Mouse (Mus musculus) gastrocnemius, postnatal 10 days (tissue): ENCODE measurements around the gene G3bp1. TPM values are rescaled to one million over a fixed set of nuclear protein-coding genes. Genes with fewer than 3 reads are reported as not detected.

Source experiments
- DNase-seq: peaks from one replicate; pipeline ENCODE4 v3.0.0; 2021; ENCODE audit warnings: mixed read lengths
- long read RNA-seq, 2 experiments: library from polyadenylated mRNA; stranded (forward); transcript quantifications; one replicate each; pipeline ENCODE4 v2.0.0; 2021
- total RNA-seq, 2 experiments: library from RNA; stranded (reverse); gene quantifications; 2 replicates each; pipeline ENCODE4 v1.2.3; 2021

G3bp1 gene
- 10 to 100 TPM; 66.0 to 69.4 TPM for total RNA-seq
- long read RNA-seq, experiment 1, full-length matches to known transcripts: 556 of 644 reads
- long read RNA-seq, experiment 1, partial matches to known transcripts: 25 of 644 reads
- long read RNA-seq, experiment 1, other reads (novel, unspliced or antisense): 63 of 644 reads
- long read RNA-seq, experiment 2, full-length matches to known transcripts: 494 of 543 reads
- long read RNA-seq, experiment 2, partial matches to known transcripts: 11 of 543 reads
- long read RNA-seq, experiment 2, other reads (novel, unspliced or antisense): 38 of 543 reads

DNA sequence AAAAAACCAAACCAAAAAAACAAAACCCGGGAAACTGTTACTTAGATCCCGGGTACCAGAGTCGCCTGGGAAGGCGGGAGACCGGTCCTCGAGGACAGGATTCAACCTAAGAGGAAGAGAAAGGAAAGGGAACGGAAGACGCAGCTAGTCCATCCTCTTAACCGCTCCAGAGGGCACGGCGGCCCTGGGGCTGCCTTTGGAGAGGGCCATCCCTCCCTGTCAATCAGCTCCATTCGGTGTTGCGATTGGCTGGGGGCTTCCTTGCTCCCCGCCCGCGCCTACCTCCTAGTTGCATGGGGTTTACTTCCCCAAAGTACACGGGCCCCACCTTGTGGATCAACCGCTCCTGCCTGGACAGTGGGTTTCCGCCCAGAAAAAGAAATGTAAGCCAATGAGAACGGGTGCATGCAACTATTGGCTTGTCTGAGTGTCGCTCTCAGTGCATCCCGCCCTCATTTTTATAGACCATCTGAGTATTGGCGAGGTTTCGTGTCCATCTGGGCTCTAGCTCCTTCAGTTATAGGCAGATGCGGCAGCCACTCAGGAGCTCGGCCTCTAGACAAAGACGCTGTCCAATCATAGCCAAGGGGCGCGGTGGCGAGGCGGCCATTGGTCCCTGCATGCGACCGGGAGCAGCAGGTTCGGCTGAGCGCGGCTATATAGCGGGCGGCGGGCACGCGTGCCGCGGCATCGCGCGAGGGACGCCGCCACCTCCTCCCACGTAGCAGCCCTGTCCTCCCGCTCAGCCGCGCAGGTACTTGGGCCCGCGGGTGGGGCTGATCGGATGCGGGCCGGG lies at the start of gene G3bp1:
G3bp1 (plus strand) TSS at position 638 of the 796 bp plus-strand sequence.
- peak; percentile 97 for DNase-seq

DNA sequence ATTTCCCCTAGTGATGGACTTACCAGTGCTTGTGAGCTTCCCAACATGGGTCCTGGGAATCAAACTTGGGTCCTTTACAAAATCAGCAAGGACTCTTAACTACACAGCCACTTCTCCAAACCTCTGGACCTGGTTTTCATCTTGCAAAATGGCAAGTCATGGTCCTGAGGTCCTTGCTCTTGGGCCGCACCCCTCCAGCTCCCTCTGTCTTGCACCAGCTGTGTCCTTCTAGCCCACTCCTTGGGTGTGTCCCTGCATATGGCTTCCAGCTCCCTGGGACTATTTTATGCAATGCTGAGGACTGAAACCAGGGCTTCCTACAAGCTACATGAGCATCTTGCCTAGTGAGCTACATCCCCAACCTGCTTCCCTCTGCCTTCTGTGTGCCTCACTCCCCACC lies 46.5 kb upstream of the G3bp1 start, which contains the start of gene Sparc:
Sparc (minus strand) TSS at position 206 of the 400 bp plus-strand sequence.
- DNase-seq: no peak

DNA sequence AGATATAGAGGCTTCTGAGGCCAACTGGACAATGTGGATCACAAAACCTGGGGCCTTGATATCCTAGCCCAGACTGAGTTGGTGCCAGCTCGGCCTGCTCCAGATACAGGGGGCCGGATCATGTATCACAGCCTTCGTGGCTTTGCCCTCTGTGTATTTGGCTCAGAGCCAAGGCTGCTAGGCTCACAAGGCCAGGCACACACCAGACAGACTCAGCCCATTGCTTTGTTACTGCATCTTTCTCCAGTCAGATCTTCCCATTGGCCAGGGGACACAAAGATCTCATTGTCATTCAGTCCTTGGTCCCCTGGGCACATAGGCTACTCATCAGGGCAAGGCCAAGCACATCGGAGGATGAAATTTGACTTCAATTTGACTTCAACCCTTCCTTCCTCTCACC lies 45.7 kb upstream of the G3bp1 start:
- no peak for DNase-seq

DNA sequence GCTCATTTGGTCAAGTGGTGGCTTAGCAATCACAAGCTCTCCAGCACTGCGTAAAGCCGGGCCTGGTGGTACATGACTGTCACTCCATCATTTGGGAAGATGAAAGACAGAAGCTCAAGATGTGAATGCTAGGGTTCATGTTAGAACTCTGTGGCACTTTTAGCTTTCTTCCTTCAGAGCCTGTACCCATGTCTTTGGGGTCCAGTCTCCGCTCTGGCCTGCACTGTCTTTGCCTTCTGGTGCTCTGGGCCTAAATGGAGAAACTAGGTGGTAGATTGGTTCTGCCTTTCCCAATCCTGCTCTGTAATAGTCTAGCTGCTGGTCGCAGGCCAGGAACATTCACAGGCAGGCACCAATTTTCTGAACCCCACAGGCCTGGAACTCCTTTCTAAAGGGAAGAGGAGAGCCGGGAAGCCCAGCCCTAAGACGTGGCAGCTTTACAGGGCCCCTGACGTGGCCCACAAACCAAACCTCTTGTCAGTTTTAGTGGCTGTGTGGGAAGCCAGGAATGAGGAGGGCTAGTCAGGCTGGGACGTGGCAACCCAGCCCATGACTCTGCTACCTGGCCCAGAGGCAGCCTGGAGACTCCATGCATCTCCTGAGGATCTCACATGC lies 44.6 kb upstream of the G3bp1 start:
- no peak for DNase-seq

DNA sequence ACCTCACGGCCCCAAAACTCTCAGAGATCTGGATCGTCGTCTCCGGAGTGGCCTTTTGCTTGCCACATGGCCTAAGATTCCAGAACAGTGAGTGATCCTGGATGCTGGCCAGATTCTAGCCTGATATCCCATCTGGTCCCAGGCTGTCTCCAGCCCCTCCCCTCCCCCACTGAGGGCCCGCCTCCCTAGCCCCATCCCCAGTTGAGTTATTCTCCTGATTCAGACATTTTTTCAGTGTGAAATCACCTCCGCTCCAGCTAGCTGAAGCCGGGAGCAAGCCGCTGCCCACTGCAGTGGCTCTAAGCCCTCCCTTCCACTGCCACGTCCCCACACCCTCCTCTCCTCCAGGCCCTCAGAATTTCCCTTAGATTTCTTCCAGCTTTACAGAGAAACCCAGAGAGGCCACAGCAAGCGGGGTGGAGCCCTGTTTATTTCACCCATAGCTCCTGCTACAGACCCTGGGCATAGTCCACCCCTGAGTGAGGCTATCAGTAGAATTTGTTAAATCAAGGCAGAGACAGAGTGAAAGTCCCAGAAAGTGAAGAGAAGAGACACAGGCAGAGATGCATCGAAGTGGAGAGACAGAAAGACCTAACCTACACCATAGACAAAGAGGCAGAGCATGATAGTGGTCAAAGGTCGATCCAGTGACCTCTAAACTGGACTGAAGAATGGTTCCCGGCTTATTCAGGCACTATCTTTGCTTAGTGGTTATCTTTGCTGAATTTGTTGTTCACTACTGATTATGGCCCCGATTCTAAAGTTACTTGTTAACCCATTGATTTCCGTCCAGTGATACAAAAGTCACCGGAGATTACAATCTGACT lies 41.1 kb upstream of the G3bp1 start:
- peak; percentile 95 for DNase-seq

DNA sequence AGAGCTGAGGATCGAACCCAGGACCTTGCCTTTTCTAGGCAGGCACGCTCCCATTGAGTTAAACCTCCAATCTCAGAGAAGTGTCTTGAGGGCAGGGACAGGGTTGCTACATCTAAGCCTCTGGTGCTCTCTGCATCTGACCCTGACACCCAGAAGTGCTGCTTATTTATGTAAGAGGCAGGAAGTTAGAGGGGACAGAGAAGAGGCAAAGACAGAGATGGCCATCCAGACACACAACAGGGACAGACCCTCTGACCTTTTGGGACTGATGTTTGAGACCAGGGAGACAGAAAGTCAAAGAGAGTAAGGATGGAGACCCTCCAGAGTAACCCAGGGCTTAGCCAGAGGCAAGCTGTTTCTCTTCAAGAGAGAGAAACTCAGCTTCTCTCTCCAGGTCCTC lies 39.5 kb upstream of the G3bp1 start:
- no peak for DNase-seq

DNA sequence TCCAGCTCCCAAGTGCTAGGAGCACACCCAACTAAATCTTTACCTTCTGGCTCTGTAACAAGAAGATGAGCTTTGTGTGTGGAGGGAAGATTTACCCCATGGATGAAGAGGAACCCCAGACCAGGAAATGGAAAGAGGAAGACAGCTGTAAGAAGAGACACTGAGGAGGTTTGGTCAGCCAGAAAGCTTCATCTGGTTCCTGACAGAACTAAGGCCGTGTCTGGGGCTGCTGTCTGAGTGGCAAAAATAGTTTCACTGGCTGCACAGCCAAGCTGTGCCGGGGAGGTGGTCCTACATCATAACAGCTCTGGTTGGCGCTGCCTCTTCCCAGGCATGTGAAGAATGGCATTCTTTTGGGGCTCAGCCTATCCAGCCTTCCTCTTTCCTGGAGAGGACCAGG lies 36.5 kb upstream of the G3bp1 start:
- DNase-seq: no peak

DNA sequence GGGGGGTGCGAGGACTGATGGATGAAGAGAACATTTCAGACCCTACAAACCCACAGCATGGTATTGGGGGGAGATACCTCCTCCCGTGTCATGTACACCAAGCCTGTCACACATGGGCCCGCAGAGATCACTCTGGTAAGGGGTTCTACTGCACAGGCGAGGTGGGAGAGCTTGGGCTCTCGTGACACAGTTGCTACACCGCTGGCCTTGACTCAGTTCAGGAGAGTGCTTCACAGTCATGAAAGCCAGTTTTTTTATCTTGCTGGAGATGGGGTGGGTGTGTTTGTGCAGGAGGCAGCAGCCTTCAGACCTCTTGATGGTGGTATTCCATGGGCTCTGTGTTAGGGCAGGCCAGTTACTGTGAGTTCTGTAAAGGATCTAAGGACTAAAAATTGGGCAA lies 33.4 kb upstream of the G3bp1 start:
- no peak for DNase-seq

DNA sequence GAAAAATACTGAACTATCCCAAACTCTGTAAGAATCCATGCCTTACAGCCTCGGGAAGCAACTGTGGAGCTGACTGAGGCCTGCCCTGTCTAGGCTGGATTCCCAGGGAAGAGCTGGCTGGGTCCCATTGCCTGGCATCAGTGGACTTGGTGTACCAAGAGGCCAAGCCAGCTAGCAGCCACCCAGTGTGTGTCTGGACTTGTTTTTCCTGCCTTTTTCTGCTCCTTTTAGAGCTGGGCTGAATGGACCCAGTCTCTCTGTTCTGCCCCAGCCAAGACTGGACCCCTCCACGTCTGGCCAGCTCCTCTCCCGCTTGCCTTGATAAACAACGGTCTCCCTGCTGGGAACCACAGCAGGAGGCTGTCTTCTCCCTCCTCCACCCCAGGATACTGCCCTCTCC lies 31.5 kb upstream of the G3bp1 start:
- DNase-seq: peak; percentile 41

DNA sequence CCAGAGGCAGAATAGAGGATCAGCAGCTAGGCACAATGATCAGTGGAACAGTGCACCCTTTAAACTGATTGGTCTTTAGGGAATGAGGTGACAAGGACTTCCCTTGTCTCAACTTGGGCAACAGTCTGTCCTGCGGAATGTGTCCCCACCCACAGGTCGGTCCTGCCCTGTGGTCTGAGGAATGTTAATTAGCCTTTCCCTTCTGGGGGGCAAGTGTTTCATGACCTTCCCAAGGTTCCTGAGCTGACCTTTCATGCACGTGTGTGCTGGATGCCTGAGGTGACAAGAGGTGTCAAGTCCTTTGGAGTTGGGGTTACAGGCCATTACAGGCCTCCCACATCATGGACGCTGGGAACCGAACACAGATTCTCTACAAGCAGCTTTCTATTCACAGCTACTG lies 29.8 kb upstream of the G3bp1 start:
- DNase-seq: no peak

DNA sequence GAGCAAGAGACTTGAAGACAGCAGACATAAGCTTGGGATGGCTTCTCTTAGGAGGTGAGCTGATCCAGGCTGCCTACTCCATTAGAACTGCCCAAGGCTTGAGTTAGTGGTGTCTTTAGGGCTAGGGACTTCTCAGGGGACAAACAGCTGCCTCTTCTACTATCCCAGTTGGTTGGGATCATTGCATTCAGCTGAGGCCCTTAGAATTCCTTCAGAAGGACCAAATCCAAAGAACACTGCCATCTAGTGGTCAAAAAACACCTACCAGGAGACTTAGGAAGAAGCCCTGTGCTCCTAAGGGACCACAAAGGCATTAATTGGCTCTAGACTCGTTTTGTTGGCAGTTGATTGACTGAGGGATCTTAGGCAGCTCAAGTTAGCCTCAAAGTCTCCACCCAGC lies 24.7 kb upstream of the G3bp1 start:
- DNase-seq: no peak

DNA sequence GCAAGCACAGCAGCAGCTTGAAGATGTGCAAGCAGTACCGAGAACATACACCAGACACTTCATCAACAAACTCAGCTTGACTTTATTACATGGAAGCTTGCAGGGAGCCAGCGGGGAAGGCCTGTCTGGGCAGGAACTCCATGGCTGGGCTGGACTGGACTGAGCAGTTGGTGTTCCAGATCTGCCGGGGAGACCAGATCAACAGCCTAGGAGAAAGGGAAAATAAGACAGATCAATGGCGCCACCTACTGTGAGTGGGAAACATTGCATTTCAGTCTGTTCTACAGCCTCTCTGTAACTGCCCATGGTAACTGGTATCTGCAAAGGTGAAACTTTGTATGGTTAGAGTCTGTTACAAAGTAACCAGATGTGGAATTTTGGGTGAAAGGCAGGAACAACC lies 22.9 kb upstream of the G3bp1 start:
- peak; percentile 76 for DNase-seq

DNA sequence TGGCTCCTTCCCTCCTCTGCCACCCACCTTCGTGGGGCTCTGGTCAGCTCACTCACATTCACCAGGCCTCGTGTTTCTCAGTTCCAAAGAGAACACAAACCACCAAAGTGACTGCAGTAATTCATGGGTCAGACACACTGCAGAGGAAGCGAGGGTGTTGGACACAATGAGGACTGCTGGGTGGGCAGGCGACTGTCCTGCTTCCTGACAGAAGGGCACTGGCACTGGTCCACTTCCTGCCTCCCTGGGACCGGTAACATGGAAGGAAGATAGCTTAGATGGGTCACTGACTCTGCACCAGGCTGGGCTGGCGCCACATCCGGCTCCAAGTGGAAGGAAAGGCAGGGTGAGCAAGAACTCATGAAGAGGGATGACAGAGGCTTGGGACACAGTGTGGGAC lies 20.0 kb upstream of the G3bp1 start:
- no peak for DNase-seq

DNA sequence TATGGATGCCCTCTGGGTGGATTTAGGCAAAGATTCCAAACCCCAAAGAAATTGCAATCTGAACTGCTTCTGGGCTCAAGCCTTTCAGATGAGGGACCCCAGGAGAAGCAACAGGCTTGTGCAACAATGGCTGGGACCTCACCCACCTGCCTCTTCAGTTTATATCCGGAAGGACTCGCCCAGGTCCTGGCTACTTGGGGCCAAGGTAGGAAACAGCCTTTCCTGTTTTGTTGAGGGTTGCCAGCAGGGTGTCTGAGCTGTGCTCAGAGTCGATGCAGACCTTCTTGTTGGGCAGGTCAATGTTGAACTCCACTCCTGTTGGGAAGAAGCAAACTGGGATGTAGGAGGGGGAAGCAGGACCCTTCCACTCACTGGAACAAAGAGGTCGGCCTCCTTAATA lies 19.2 kb upstream of the G3bp1 start:
- DNase-seq: no peak

DNA sequence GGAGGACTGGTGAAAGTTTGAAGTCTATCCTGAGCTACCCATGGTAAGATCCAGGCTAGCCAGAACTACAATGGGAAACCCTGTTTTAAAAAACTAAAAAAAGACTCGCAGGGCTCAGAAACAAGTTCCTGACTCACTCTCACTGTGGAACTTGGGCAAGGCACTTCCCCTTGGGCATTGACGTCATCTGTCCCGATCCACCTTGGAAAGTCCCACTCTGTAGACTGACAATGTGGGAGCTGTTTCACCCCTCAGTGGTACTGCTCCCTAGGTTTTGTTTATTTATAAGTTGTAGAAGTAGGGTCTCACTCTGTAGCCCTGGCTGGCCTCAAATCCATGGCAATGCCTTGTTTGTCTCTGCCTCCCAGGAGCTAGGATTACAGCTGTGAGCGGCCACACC lies 15.8 kb upstream of the G3bp1 start:
- DNase-seq: no peak

DNA sequence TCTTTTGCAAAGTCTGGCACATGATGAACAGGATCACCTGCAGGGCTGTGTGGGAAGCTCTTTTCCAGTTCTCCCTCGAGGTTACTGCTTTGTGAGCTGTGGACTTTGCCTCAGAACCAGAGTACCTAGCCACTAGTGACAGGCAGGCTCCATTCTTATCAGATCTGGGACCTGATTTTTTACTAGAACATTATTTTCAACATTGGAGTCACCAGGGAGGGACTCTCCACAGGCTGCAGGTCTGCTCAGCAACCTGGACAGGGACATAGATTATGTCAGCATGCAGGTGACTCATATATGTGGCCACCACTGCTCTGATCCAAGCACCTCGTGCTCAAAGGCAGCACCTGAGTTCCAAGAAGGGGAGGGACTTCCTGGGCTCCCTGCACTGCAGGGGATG lies 14.3 kb upstream of the G3bp1 start:
- DNase-seq: no peak

DNA sequence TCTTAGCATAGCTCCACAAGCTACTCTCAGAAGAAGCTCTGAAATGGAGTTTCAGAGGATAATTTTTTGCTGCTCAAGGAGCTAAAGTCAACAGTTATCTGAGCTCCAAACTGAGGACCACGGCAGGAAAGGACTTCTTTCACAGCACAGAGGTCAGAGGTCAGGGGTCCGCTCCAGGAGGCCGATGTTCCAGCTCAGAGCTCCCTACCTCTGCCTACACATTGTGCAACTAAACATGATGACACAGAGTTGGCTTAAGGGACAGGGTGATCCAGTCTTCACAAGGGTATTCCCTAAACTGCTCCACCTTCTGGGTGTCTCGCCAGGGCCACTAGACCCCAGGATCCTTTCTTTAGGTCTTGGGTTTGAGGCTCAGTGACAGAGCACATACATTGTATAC lies 11.0 kb upstream of the G3bp1 start:
- DNase-seq: no peak

DNA sequence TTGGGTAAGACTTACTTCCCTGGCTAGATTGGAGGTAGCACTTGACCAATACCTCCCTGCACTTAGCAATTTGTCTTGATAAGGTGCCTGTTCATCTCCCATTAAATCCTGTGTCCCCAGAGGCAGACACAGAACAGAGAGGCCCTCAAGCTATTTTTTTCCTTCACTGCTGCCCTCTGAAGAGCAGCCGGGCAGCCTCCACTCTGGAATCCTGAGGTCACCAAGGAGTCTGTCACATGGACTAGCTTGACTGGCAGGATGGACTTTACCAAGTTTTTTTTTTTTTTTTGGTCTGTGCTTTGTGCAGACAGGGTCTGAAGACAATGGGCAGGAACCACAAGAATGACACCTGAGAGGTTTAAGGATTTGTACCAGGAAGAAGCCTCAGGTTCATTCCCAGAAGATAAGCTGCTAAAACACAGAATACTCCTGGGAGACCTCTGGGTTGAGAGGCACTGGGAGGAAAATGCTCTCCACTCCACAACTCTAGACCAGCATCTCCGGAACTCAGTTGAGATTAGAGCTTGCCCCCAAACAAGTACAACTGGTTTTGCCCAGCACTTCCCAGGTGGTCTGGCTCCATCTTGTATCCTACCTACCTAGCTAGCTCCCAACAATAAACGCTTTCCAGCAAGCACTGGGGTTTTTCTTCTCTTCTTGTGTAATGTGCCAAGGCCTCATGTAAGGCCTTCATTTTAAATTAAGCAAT lies 9.5 kb upstream of the G3bp1 start:
- DNase-seq: no peak

DNA sequence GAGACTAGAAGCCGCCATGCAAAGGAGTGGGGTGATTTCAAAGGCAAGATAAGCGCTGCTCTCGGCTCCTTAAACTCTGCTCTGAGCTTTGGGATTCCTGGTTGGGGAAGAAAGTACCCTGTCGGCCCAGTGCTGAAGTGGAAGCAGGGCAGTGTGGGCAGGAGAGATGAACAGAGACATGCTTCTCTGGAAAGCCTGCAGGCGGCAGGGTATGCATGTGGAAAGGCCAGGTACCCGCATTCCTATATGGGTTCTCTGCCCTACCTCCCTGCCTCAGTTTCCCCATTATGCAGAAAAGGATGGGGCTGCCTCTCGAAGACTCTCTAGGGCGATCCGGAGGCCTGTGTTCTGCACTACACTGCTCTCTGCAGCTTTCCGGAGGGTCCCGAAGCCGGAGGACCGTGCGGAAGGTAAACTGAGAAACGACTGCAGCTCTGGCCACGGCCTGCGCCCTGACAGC lies 8.9 kb upstream of the G3bp1 start:
- no peak for DNase-seq

DNA sequence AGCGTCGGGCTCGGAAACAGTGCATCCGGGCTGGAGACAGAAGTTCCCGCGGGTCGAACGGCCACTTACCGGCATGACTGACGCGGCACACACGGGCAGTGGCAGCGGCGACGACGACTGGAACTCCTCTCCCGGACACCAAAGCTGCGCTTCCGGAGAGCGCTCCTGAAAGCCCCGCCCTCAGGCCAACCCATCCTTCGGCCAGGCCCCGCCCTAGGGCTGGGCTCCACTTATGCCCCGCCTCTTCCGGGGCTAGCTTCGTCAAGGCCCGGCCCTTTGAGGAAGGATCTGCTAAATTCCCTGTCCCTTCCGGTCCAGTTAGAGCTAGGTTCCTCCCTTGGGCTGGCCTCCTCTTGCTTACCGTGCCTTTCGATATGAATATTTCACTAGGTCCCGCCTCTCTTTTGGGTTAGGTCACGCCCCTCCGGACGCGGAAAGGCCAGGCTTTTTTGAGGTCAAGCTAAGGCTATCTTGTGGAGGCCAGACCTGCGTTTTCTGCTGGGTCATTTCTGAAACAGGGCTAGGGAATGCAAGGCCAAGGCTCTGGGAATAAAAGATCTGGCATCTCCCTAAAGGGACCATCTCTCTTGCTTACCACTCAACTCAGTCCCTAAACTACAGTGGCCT lies 8.4 kb upstream of the G3bp1 start, which contains the start of gene Atox1:
Atox1 (minus strand) TSS at position 221 of the 627 bp plus-strand sequence.
- peak; percentile 91 for DNase-seq

DNA sequence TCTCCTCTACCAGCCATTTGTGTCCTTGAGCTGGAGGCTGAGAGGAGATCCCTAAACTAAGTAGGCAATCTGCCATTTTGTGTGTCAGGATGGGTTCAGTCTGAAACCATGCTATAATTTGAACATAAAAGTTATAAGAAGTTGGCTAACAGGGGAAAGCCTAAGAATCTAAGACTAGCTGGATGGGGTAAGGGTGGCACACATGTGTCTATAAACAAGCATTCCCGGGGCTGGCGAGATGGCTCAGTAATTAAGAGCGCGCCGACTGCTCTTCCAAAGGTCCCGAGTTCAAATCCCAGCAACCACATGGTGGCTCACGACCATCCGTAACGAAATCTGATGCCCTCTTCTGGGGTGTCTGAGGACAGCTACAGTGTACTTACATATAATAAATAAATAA lies 7.3 kb upstream of the G3bp1 start:
- no peak for DNase-seq
